Mouse (Mus musculus) liver, embryonic 13.5 days (tissue): ENCODE measurements at regions not wholly inside any gene's neighbourhood (a gene's known extent, or its start where the extent isn't known, plus 50 kb on each side); places are given as distances from the start of the nearest gene placed in this dataset.
A peak's percentile ranks its signal among the peaks of the same experiment; 100 is the strongest.

ENCODE experiments used
- ATAC-seq: fragments of 200-750 bp; cut with Nextera tagmentation; 2 replicates; pipeline ENCODE4 v1.8.0; 2017; ENCODE audit warnings: low read depth, mild to moderate bottlenecking, moderate number of reproducible peaks, moderate library complexity
- DNase-seq: peaks from one replicate; pipeline ENCODE4 v3.0.0; 2022
- H3K27ac ChIP-seq: fragments of 300-500 bp; sonication (generic); 2 replicates; pipeline ENCODE4 v1.5.1; 2015; ENCODE audit warnings: moderate library complexity, mild to moderate bottlenecking, inconsistent platforms
- H3K27me3 ChIP-seq: fragments of 300-500 bp; sonication (generic); 2 replicates; pipeline ENCODE4 v1.6.1; 2015; ENCODE audit warnings: mild to moderate bottlenecking, inconsistent platforms
- H3K36me3 ChIP-seq: fragments of 300-500 bp; sonication (generic); 2 replicates; pipeline ENCODE4 v1.6.1; 2015; ENCODE audit warnings: mild to moderate bottlenecking, inconsistent platforms
- H3K4me1 ChIP-seq: fragments of 300-500 bp; sonication (generic); replicated peaks from 2 replicates; pipeline ENCODE4 v1.6.1; 2015; ENCODE audit warnings: inconsistent platforms
- H3K4me2 ChIP-seq: fragments of 300-500 bp; sonication (generic); 2 replicates; pipeline ENCODE4 v1.6.1; 2015; ENCODE audit warnings: inconsistent platforms, mild to moderate bottlenecking, moderate library complexity
- H3K4me3 ChIP-seq: fragments of 300-500 bp; sonication (generic); replicated peaks from 2 replicates; pipeline ENCODE4 v1.5.1; 2015; ENCODE audit warnings: mild to moderate bottlenecking, inconsistent platforms
- H3K9ac ChIP-seq: fragments of 300-500 bp; sonication (generic); 2 replicates; pipeline ENCODE4 v1.6.1; 2015; ENCODE audit warnings: mild to moderate bottlenecking, inconsistent platforms
- H3K9me3 ChIP-seq: fragments of 300-500 bp; sonication (generic); replicated peaks from 2 replicates; pipeline ENCODE4 v1.6.1; 2016; ENCODE audit warnings: inconsistent platforms
- WGBS: fragments of 180-500 bp; shearing (Covaris S2); methylation state at CpG from one replicate; pipeline ENCODE4 v1.1.7; 2015; ENCODE audit not compliant: insufficient replicate concordance; 5-methylcytosine and 5-hydroxymethylcytosine counted together

- DNase-seq (no peak), ATAC-seq (no peak)
- Histone ChIP-seq H3K4me2 (no peak overlapping the region), H3K36me3 (no peaks in the 10 kb centered on the region), H3K4me3 (no peak overlapping the region), H3K9ac (no peak overlapping the region), H3K27ac (no peak overlapping the region), H3K27me3 (no peaks in the 10 kb centered on the region), H3K4me1 (no peaks in the 10 kb centered on the region), H3K9me3 (no peaks in the 10 kb centered on the region)
- 60% methylated on average over 2 of the region's 2 CpGs for WGBS
Measured at GRCm38 (mm10) chr4:84805431-84805830, 78.7 kb upstream of the Cntln start.

GRCm38 (mm10) chr4:84793156-84793919, 90.8 kb upstream of the Cntln start:
- H3K36me3 ChIP-seq: no peaks in the 10 kb centered on the region
- no peaks in the 10 kb centered on the region for H3K27me3 ChIP-seq
- no peaks in the 10 kb centered on the region for H3K9me3 ChIP-seq
- H3K4me2 ChIP-seq: no peak overlapping the region
- H3K4me3 ChIP-seq: no peak overlapping the region
- 72% methylated on average over 10 of the region's 10 CpGs for WGBS
- H3K9ac ChIP-seq: no peak overlapping the region
- ATAC-seq: no peak
- H3K4me1 ChIP-seq: no peaks in the 10 kb centered on the region
- DNase-seq: no peak
- no peak overlapping the region for H3K27ac ChIP-seq

- Histone ChIP-seq H3K9me3 (no peaks in the 10 kb centered on the region), H3K4me1 (no peaks in the 10 kb centered on the region), H3K36me3 (no peaks in the 10 kb centered on the region), H3K9ac (no peak overlapping the region), H3K27ac (no peak overlapping the region), H3K4me3 (no peak overlapping the region), H3K27me3 (no peaks in the 10 kb centered on the region), H3K4me2 (no peak overlapping the region)
- 48% methylated on average over 6 of the region's 6 CpGs for WGBS
- no peak for ATAC-seq
- DNase-seq: no peak
Measured at GRCm38 (mm10) chr4:84786583-84786982, 97.5 kb upstream of the Cntln start.

GRCm38 (mm10) chr4:84768161-84768560, 93.1 kb upstream of the Bnc2 start:
- Histone ChIP-seq H3K4me3 (no peak overlapping the region), H3K27me3 (no peaks in the 10 kb centered on the region), H3K27ac (no peak overlapping the region), H3K9me3 (no peaks in the 10 kb centered on the region), H3K9ac (no peak overlapping the region), H3K4me2 (0 out of 2 replicates have a peak overlapping the region, but pooled peaks have one; percentile 10), H3K36me3 (no peaks in the 10 kb centered on the region), H3K4me1 (no peaks in the 10 kb centered on the region)
- 35% methylated on average over 11 of the region's 11 CpGs for WGBS
- DNase-seq (no peak), ATAC-seq (no peak)

GRCm38 (mm10) chr4:84766708-84767425, 91.8 kb upstream of the Bnc2 start:
- no peaks in the 10 kb centered on the region for H3K4me1 ChIP-seq
- no peak overlapping the region for H3K4me3 ChIP-seq
- H3K27me3 ChIP-seq: no peaks in the 10 kb centered on the region
- ATAC-seq (no peak), DNase-seq (no peak)
- 66% methylated on average over 11 of the region's 11 CpGs for WGBS
- H3K4me2 ChIP-seq: no peak overlapping the region
- no peaks in the 10 kb centered on the region for H3K9me3 ChIP-seq
- H3K27ac ChIP-seq: no peak overlapping the region
- no peaks in the 10 kb centered on the region for H3K36me3 ChIP-seq
- no peak overlapping the region for H3K9ac ChIP-seq

GRCm38 (mm10) chr4:84757172-84757571, 82.1 kb upstream of the Bnc2 start:
- Histone ChIP-seq H3K9me3 (no peaks in the 10 kb centered on the region), H3K27ac (no peak overlapping the region), H3K27me3 (no peaks in the 10 kb centered on the region), H3K4me2 (no peak overlapping the region), H3K4me1 (no peaks in the 10 kb centered on the region), H3K36me3 (no peaks in the 10 kb centered on the region), H3K4me3 (no peak overlapping the region), H3K9ac (no peak overlapping the region)
- DNase-seq: no peak
- ATAC-seq: no peak
- WGBS: 68% methylated on average over 5 of the region's 5 CpGs

- Histone ChIP-seq H3K4me1 (no peaks in the 10 kb centered on the region), H3K9ac (no peak overlapping the region), H3K9me3 (no peaks in the 10 kb centered on the region), H3K27ac (no peak overlapping the region), H3K4me2 (no peak overlapping the region), H3K27me3 (no peaks in the 10 kb centered on the region), H3K4me3 (no peak overlapping the region), H3K36me3 (no peaks in the 10 kb centered on the region)
- WGBS: 67% methylated on average over 8 of the region's 8 CpGs
- no peak for ATAC-seq
- no peak for DNase-seq
Measured at GRCm38 (mm10) chr4:84752613-84753185, 77.6 kb upstream of the Bnc2 start.

GRCm38 (mm10) chr4:84741301-84741700, 66.2 kb upstream of the Bnc2 start:
- Histone ChIP-seq H3K9me3 (no peaks in the 10 kb centered on the region), H3K4me3 (no peak overlapping the region), H3K4me1 (no peaks in the 10 kb centered on the region), H3K9ac (no peak overlapping the region), H3K4me2 (no peak overlapping the region), H3K27me3 (no peaks in the 10 kb centered on the region), H3K36me3 (no peaks in the 10 kb centered on the region), H3K27ac (no peak overlapping the region)
- ATAC-seq: no peak
- 47% methylated on average over 2 of the region's 2 CpGs for WGBS
- DNase-seq: no peak

GRCm38 (mm10) chr4:84740816-84741215, 65.7 kb upstream of the Bnc2 start:
- Histone ChIP-seq H3K9ac (no peak overlapping the region), H3K4me2 (no peak overlapping the region), H3K4me3 (no peak overlapping the region), H3K27ac (no peak overlapping the region), H3K9me3 (no peaks in the 10 kb centered on the region), H3K36me3 (no peaks in the 10 kb centered on the region), H3K4me1 (no peaks in the 10 kb centered on the region), H3K27me3 (no peaks in the 10 kb centered on the region)
- ATAC-seq (no peak), DNase-seq (no peak)
- 54% methylated on average over 3 of the region's 3 CpGs for WGBS
